Mouse (Mus musculus) G1E (cell line): ENCODE measurements around the gene Ppp1r1c.
"Not testable (repeated sequence)": the region's sequence is repeated elsewhere in the genome, so short reads cannot be mapped to it uniquely, and the experiment has no call there.

Experiments used
- CTCF ChIP-seq: IDR thresholded peaks from 2 replicates; pipeline ENCODE4 v1.5.1; 2012; ENCODE audit warnings: low read depth, low read length, inconsistent platforms, mixed read lengths
- GATA1 ChIP-seq: IDR thresholded peaks from 2 replicates; pipeline ENCODE4 v1.6.1; 2012; ENCODE audit warnings: borderline replicate concordance, low read length, inconsistent platforms, mixed read lengths
- POLR2AphosphoS5 ChIP-seq: IDR thresholded peaks from 2 replicates; pipeline ENCODE4 v1.6.1; 2012; ENCODE audit warnings: low read depth, low read length, inconsistent platforms; ENCODE audit not compliant: insufficient replicate concordance
- TAL1 ChIP-seq: conservative IDR thresholded peaks from 2 replicates; pipeline ENCODE4 v1.6.1; 2012; ENCODE audit warnings: low read depth, low read length, inconsistent platforms, mixed read lengths

DNA sequence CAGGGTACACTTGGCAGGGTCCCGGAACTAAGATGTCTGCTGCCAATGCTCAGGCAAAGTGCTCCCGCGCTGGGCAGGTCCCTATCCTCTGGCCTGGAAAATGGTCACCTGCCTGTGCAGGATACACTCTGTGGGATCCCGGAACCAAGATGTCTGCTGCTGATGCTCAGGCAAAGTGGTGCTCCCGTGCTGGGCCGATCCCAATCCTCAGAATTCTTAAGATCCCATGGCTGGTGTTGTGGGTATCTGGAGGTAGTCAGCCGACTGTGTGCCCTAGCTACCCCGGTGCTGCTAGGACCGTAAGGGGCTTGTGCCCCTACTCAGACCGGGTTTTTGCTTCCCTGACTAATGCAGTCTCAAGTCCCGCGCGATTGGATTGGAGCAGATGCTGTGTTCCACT, 139.8 kb downstream of the Ppp1r1c start:
- TF ChIP-seq CTCF, TAL1, GATA1, POLR2AphosphoS5: not testable (repeated sequence)
